Mouse (Mus musculus) kidney, embryonic 15.5 days (tissue): ENCODE data around the gene Ypel3. TPM values are rescaled to one million over a fixed set of nuclear protein-coding genes. Genes with fewer than 3 reads are reported as not detected.

Experiments
- ATAC-seq: fragments of 200-750 bp; cut with Nextera tagmentation; replicated peaks from 2 replicates; pipeline ENCODE4 v1.8.0; 2017; ENCODE audit warnings: moderate TSS enrichment; ENCODE audit not compliant: low FRiP score
- H3K27ac ChIP-seq: fragments of 300-500 bp; sonication (generic); 2 replicates; pipeline ENCODE4 v1.5.1; 2015; ENCODE audit warnings: mild to moderate bottlenecking, inconsistent platforms
- H3K27me3 ChIP-seq: fragments of 300-500 bp; sonication (generic); 2 replicates; pipeline ENCODE4 v1.6.1; 2015; ENCODE audit warnings: inconsistent platforms
- H3K36me3 ChIP-seq: fragments of 300-500 bp; sonication (generic); 2 replicates; pipeline ENCODE4 v1.6.1; 2015; ENCODE audit warnings: inconsistent platforms
- H3K4me1 ChIP-seq: fragments of 300-500 bp; sonication (generic); 2 replicates; pipeline ENCODE4 v1.6.1; 2015; ENCODE audit warnings: inconsistent platforms
- H3K4me2 ChIP-seq: fragments of 300-500 bp; sonication (generic); 2 replicates; pipeline ENCODE4 v1.6.1; 2015; ENCODE audit warnings: moderate library complexity, mild to moderate bottlenecking, inconsistent platforms
- H3K4me3 ChIP-seq: fragments of 300-500 bp; sonication (generic); replicated peaks from 2 replicates; pipeline ENCODE4 v1.5.1; 2015; ENCODE audit warnings: mild to moderate bottlenecking, inconsistent platforms
- H3K9ac ChIP-seq: fragments of 300-500 bp; sonication (generic); 2 replicates; pipeline ENCODE4 v1.6.1; 2015; ENCODE audit warnings: mild to moderate bottlenecking, inconsistent platforms
- H3K9me3 ChIP-seq: fragments of 300-500 bp; sonication (generic); replicated peaks from 2 replicates; pipeline ENCODE4 v1.6.1; 2016; ENCODE audit warnings: inconsistent platforms
- WGBS: fragments of 180-500 bp; shearing (Covaris S2); methylation state at CpG from one replicate; pipeline ENCODE4 v1.1.7; 2015; ENCODE audit warnings: mixed read lengths; 5-methylcytosine and 5-hydroxymethylcytosine counted together
- polyA plus RNA-seq: library from polyadenylated mRNA; unstranded; fragments of >200 nt; fragmentation: Nextera tagmentation; extraction: Ambion mirVana; gene quantifications from 2 replicates; pipeline ENCODE4 v1.2.1, GENCODE M21; 2015

Gene Ypel3
- polyA plus RNA-seq, 1 experiment from 2014 or later, result 82.2 TPM

DNA sequence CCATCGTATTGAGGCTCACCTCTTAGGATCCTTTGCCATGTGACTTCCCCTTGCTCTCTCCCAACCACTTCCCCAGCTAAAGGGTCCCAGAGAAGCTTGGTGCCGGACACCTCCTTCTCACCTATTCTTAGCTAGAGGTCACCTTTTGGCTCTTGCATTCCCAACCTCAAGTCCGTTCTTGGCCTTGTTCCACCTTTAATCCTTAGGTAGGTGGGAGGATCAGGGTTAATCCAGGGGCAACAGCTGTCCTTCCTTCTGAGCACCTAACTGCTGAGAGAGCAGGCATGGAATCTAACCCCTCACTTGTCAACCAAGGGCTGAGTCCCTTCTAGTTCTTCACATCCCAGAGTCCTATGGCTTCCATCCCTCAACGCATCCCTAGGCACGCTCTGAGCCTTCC is 49.2 kb downstream of the Ypel3 start:
- Histone ChIP-seq H3K36me3 (no peaks in the 10 kb centered on the region), H3K27ac (no peak overlapping the region), H3K9ac (no peak overlapping the region), H3K4me3 (no peak overlapping the region), H3K4me2 (no peak overlapping the region), H3K27me3 (peaks cover 50% of the 10 kb centered on the region), H3K9me3 (no peaks in the 10 kb centered on the region), H3K4me1 (peaks cover 16% of the 10 kb centered on the region)
- no peak for ATAC-seq
- WGBS, result 73% methylated on average over 5 of the region's 5 CpGs

Other genes starting within 250 kb of the Ypel3 start
- gene Eif3c, start 210.5 kb upstream of the Ypel3 start, polyA plus RNA-seq, result 231 and 236 TPM in 2 replicates
- gene Apobr, start 192.0 kb upstream of the Ypel3 start, polyA plus RNA-seq, result 0.72 and 0.82 TPM in 2 replicates
- 36.0 and 38.8 TPM in 2 replicates for gene Cln3, start 191.1 kb upstream of the Ypel3 start, polyA plus RNA-seq
- not detected in 2 replicates for gene Il27, start 182.0 kb upstream of the Ypel3 start, polyA plus RNA-seq
- 9.7 and 13.6 TPM in 2 replicates for gene Nupr1, start 146.1 kb upstream of the Ypel3 start, polyA plus RNA-seq
- gene Sgf29, start 127.6 kb upstream of the Ypel3 start, polyA plus RNA-seq, result 48.2 and 55.0 TPM in 2 replicates
- gene Sult1a1, start 100.5 kb upstream of the Ypel3 start, polyA plus RNA-seq, result 6.2 and 8.3 TPM in 2 replicates
- 144 and 146 TPM in 2 replicates for gene Bola2, start 81.6 kb upstream of the Ypel3 start, polyA plus RNA-seq
- 12.9 and 13.1 TPM in 2 replicates for gene Slx1b, start 81.2 kb upstream of the Ypel3 start, polyA plus RNA-seq
- gene Coro1a, start 69.2 kb upstream of the Ypel3 start, polyA plus RNA-seq, result 17.9 and 24.3 TPM in 2 replicates
- 63.8 and 73.2 TPM in 2 replicates for gene Mapk3, start 17.4 kb upstream of the Ypel3 start, polyA plus RNA-seq
- gene Gdpd3, start 10.6 kb upstream of the Ypel3 start, polyA plus RNA-seq, result 1.8 and 1.9 TPM in 2 replicates
- gene Tbx6, start 4.5 kb downstream of the Ypel3 start, polyA plus RNA-seq, result 0.37 and 0.51 TPM in 2 replicates
- gene Ppp4c, start 15.5 kb downstream of the Ypel3 start, polyA plus RNA-seq, result 257 and 272 TPM in 2 replicates
- 0.52 and 0.54 TPM in 2 replicates for gene Fam57b, start 20.7 kb downstream of the Ypel3 start, polyA plus RNA-seq
- gene 4930451I11Rik, start 54.7 kb downstream of the Ypel3 start, polyA plus RNA-seq, result not detected in 2 replicates
- 6.6 and 11.4 TPM in 2 replicates for gene Doc2a, start 70.5 kb downstream of the Ypel3 start, polyA plus RNA-seq
- 36.8 and 40.1 TPM in 2 replicates for gene Hirip3, start 85.0 kb downstream of the Ypel3 start, polyA plus RNA-seq
- gene Ino80e, start 85.4 kb downstream of the Ypel3 start, polyA plus RNA-seq, result 88.9 and 91.0 TPM in 2 replicates
- gene Taok2, start 107.7 kb downstream of the Ypel3 start, polyA plus RNA-seq, result 45.8 and 54.2 TPM in 2 replicates
- 28.5 and 31.6 TPM in 2 replicates for gene Tmem219, start 146.0 kb downstream of the Ypel3 start, polyA plus RNA-seq
- 15.5 and 17.0 TPM in 2 replicates for gene Kctd13, start 151.9 kb downstream of the Ypel3 start, polyA plus RNA-seq
- 0.21 TPM in 1 of 2 replicates, not detected in the other for gene Asphd1, start 172.6 kb downstream of the Ypel3 start, polyA plus RNA-seq
- gene Sez6l2, start 173.6 kb downstream of the Ypel3 start, polyA plus RNA-seq, result 1.3 and 2.5 TPM in 2 replicates
- gene Cdipt, start 199.0 kb downstream of the Ypel3 start, polyA plus RNA-seq, result 106 and 115 TPM in 2 replicates
- gene Cdiptos, start 199.1 kb downstream of the Ypel3 start, polyA plus RNA-seq, result 1.4 and 1.5 TPM in 2 replicates
- gene Mvp, start 237.7 kb downstream of the Ypel3 start, polyA plus RNA-seq, result 15.3 and 16.8 TPM in 2 replicates
- 0.45 TPM in 1 of 2 replicates, not detected in the other for gene Pagr1b, start 239.5 kb downstream of the Ypel3 start, polyA plus RNA-seq
- 44.8 and 59.5 TPM in 2 replicates for gene Pagr1a, start 240.4 kb downstream of the Ypel3 start, polyA plus RNA-seq
- gene Gm42742, start 244.1 kb downstream of the Ypel3 start, polyA plus RNA-seq, result 52.6 and 61.2 TPM in 2 replicates
- 5.4 and 7.2 TPM in 2 replicates for gene Prrt2, start 244.3 kb downstream of the Ypel3 start, polyA plus RNA-seq